ENCODE assay signal across 9 mouse cellular contexts in the genomic region with DNA sequence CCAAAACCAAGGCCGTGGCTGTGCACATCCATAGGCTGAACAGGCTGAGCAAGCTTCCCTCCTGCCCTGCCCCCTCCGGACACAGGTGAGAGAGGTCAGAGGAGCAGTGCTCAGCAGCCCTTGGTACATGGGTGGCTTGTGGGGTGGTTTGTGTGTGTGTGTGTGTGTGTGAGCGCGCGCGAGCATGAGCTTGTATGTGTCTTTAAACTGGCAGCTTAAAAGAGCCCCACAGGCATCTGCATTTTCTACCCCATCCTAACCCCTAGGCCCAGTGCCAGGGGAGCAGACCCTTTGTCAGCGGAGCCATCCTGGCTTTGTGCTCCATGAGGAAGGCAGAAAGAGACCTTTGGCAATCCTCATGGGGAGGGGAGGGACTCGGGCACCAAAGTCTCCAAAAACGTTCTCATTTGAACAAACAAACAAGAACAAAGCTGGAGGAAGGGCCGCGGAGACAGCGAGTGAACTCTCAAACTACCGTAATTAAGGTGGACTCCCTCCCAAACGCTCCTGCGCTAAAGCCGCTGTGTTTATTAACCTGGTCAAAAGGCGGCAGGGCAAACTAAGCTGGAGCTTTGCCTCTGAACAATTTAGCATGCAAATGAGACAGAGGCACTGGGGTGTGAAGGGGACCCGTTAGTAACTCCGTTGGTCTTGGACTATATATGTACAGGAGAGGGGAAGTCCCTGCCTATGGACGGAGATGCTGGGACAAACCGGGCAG. TPM values are rescaled to one million over a fixed set of nuclear protein-coding genes. Genes with fewer than 3 reads are reported as not detected.
DNase-seq lines count a peak whose midpoint lies in the region; ATAC-seq and TF ChIP-seq lines count a peak whose summit lies in the region.
"Had no signal": no experiment of that assay in that cellular context is flagged by ENCODE, and none has a peak within 500 bp of the region (broad histone marks: within the 10 kb centered on the region; RNA-seq: fewer than 3 reads in every experiment).

No protein-coding gene starts in this region.

- H3K4me3 ChIP-seq in lung, embryonic 14.5 days (ENCODE audit: low read depth, low read length), result peak overlapping the region; percentile 40
- no peak overlapping the region for H3K4me3 ChIP-seq in lung, adult 2 months (replicated peaks; ENCODE audit: extremely low read depth, low read depth, low read length)
- peak overlapping the region; percentile 64 for H3K4me3 ChIP-seq in embryonic facial prominence, embryonic 10.5 days
- H3K4me3 ChIP-seq in hindbrain, embryonic 10.5 days, result peak overlapping the region; percentile 61
- H3K4me3 ChIP-seq in limb, embryonic 13.5 days, result peak overlapping the region; percentile 46

- H3K4me1 ChIP-seq in lung, embryonic 14.5 days (ENCODE audit: insufficient read depth), result peaks cover 10% of the 10 kb centered on the region
- H3K4me1 ChIP-seq in lung, adult 2 months (ENCODE audit: control insufficient read depth, insufficient read depth, low read length), result peaks cover 3% of the 10 kb centered on the region; the same call in 1 of the 2 replicates
- peaks cover 30% of the 10 kb centered on the region for H3K4me1 ChIP-seq in embryonic facial prominence, embryonic 10.5 days
- H3K4me1 ChIP-seq in hindbrain, embryonic 10.5 days (replicated peaks), result peaks cover 32% of the 10 kb centered on the region
- peaks cover 25% of the 10 kb centered on the region for H3K4me1 ChIP-seq in limb, embryonic 13.5 days

- peak overlapping the region; percentile 37 for H3K9ac ChIP-seq in lung, embryonic 14.5 days
- peak overlapping the region; percentile 61 for H3K9ac ChIP-seq in limb, embryonic 13.5 days

- no peak overlapping the region for H3K27ac ChIP-seq in lung, embryonic 14.5 days (ENCODE audit: low read depth)
- H3K27ac ChIP-seq in embryonic facial prominence, embryonic 10.5 days (replicated peaks), result peak overlapping the region; percentile 71
- peak overlapping the region; percentile 87 for H3K27ac ChIP-seq in hindbrain, embryonic 10.5 days
- H3K27ac ChIP-seq in limb, embryonic 13.5 days, result 0 out of 2 replicates have a peak overlapping the region, but pooled peaks have one; percentile 55

- ATAC-seq in lung, embryonic 14.5 days (ENCODE audit: insufficient read depth), result peak; percentile 48
- no peak; the same call in 1 of the 2 replicates for ATAC-seq in limb, embryonic 13.5 days (ENCODE audit: low FRiP score, low read depth)
- ATAC-seq in inflammation-experienced regulatory T-cells, adult 6 months, result no peak
- ATAC-seq: Patski had no signal

- no peak for TF ChIP-seq POLR2A in lung, adult 2 months (IDR thresholded peaks at IDR 0.05; ENCODE audit: borderline replicate concordance, extremely low read depth, low read depth, low read length)

- no peaks in the 10 kb centered on the region for H3K9me3 ChIP-seq in lung, embryonic 14.5 days (ENCODE audit: low read depth, low read length)
- H3K9me3 ChIP-seq in embryonic facial prominence, embryonic 10.5 days, result no peaks in the 10 kb centered on the region
- H3K9me3 ChIP-seq in hindbrain, embryonic 10.5 days, result no peaks in the 10 kb centered on the region
- no peaks in the 10 kb centered on the region for H3K9me3 ChIP-seq in limb, embryonic 13.5 days

- H3K4me2 ChIP-seq in lung, embryonic 14.5 days, result peak overlapping the region; percentile 85
- peak overlapping the region; percentile 83 for H3K4me2 ChIP-seq in limb, embryonic 13.5 days (replicated peaks)

- peaks cover 10% of the 10 kb centered on the region; the same call in 1 of the 2 replicates for H3K27me3 ChIP-seq in lung, embryonic 14.5 days (ENCODE audit: insufficient read depth, low read length)
- H3K27me3 ChIP-seq in embryonic facial prominence, embryonic 10.5 days (replicated peaks; ENCODE audit: low read depth, poor library complexity, severe bottlenecking), result peaks cover 16% of the 10 kb centered on the region
- peaks cover 11% of the 10 kb centered on the region for H3K27me3 ChIP-seq in hindbrain, embryonic 10.5 days (ENCODE audit: insufficient read depth, poor library complexity, severe bottlenecking)
- no peaks in the 10 kb centered on the region for H3K27me3 ChIP-seq in limb, embryonic 13.5 days
- H3K27me3 ChIP-seq: Patski had no signal

- no peaks in the 10 kb centered on the region for H3K36me3 ChIP-seq in lung, embryonic 14.5 days (ENCODE audit: insufficient read depth)
- H3K36me3 ChIP-seq in embryonic facial prominence, embryonic 10.5 days (replicated peaks), result no peaks in the 10 kb centered on the region
- H3K36me3 ChIP-seq in hindbrain, embryonic 10.5 days, result no peaks in the 10 kb centered on the region
- no peaks in the 10 kb centered on the region for H3K36me3 ChIP-seq in limb, embryonic 13.5 days

- TF ChIP-seq CTCF in lung, embryonic 14.5 days (IDR thresholded peaks at IDR 0.05; ENCODE audit: low read depth), result no peak
- TF ChIP-seq CTCF in lung, adult 2 months (IDR thresholded peaks at IDR 0.05; ENCODE audit: insufficient read depth, low read length), result no peak

- peak; percentile 18 for DNase-seq in lung, embryonic 14.5 days
- DNase-seq in lung, adult 2 months, result no peak
- DNase-seq in embryonic facial prominence, embryonic 10.5 days (ENCODE audit: low spot score), result peak; percentile 40
- peak; percentile 36 for DNase-seq in hindbrain, embryonic 10.5 days (ENCODE audit: low spot score)
- peak; percentile 40 for DNase-seq in neural tube, embryonic 10.5 days (ENCODE audit: extremely low spot score, low spot score)
- peak; percentile 52 to 61 for DNase-seq in thymus, postnatal 36 days

- 7% methylated on average over 21 of the region's 21 CpGs for WGBS in lung, embryonic 14.5 days
- WGBS in lung, adult 2 months, result 11% methylated on average over 21 of the region's 21 CpGs
- 2% methylated on average over 21 of the region's 21 CpGs for WGBS in embryonic facial prominence, embryonic 10.5 days
- 3% methylated on average over 21 of the region's 21 CpGs for WGBS in hindbrain, embryonic 10.5 days
- WGBS in limb, embryonic 13.5 days, result 3% methylated on average over 21 of the region's 21 CpGs

RNA-seq across cellular contexts. Expression of a gene that starts 48.2 kb away (rescaled TPM):
- 13.9 and 15.6 TPM in 2 replicates for polyA plus RNA-seq in lung, embryonic 14.5 days (2014; fragmentation: Nextera tagmentation; extraction: Ambion mirVana)
- 17.0 and 17.7 TPM in 2 replicates for polyA plus RNA-seq in lung, adult 2 months (2012; rRNA removed)
- 22.9 and 24.0 TPM in 2 replicates for polyA plus RNA-seq in embryonic facial prominence, embryonic 10.5 days (2016; fragmentation: Nextera tagmentation; extraction: Ambion mirVana)
- 21.3 and 22.2 TPM in 2 replicates for polyA plus RNA-seq in hindbrain, embryonic 10.5 days (2016; fragmentation: Nextera tagmentation; extraction: Ambion mirVana)
- 18.6 and 20.3 TPM in 2 replicates for polyA plus RNA-seq in limb, embryonic 13.5 days (2015; fragmentation: Nextera tagmentation; extraction: Ambion mirVana)
- polyA plus RNA-seq in inflammation-experienced regulatory T-cells, adult 6 months (2017; shearing (Covaris generic)), result 10 to 100 TPM; 24.6 to 38.9 (median 33.1) TPM
